Mouse (Mus musculus) lung, adult 2 months (tissue): Measurements from ENCODE around the gene Lmod1.

Experiments
- CTCF ChIP-seq: fragments of 200-500 bp; IDR thresholded peaks from 2 replicates; pipeline ENCODE4 v1.5.1; 2011; ENCODE audit warnings: mild to moderate bottlenecking, low read length, control low read depth; ENCODE audit not compliant: insufficient read depth
- POLR2A ChIP-seq: fragments of 200-500 bp; IDR thresholded peaks from 2 replicates; pipeline ENCODE4 v1.6.1; 2011; ENCODE audit warnings: low read depth, mild to moderate bottlenecking, control low read depth, low read length, borderline replicate concordance; ENCODE audit errors: extremely low read depth

DNA sequence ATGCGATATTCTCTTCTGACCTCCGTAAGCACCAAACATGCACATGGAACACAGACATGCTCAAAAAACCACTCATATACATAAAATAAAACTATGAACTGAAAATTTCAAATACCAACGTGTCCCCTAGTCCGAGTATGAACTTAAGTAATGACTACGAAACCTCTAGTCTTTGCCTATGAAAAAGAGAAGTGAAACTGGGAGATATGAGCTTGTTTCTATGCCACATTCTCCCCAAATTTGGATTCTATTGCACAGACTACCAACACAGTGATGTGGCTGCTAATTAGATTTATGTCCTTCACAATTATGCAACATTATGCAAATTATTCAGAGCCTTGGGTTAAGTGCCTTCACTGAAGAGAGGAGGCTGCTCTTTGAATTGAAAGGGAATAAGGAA lies 74.9 kb downstream of the Lmod1 start:
- no peak for TF ChIP-seq POLR2A
- TF ChIP-seq CTCF = no peak
